Mouse (Mus musculus): ENCODE data around the gene Stk16. TPM values are rescaled to one million over a fixed set of nuclear protein-coding genes. Genes with fewer than 3 reads are reported as not detected.

Gene Stk16
- total and polyA plus RNA-seq, 3 experiments: 48.6 to 67.3 (median 60.6) TPM

GRCm38 (mm10) chr1:75226138-75226537 lies 15.5 kb downstream of the Stk16 start:
- Histone ChIP-seq H3K4me2 (ENCODE audit: insufficient read depth, low read depth, poor library complexity, severe bottlenecking) (no peak overlapping the region), H3K27ac (ENCODE audit: insufficient read depth, low read depth) (no peak overlapping the region), H3K9me3 (replicated peaks; ENCODE audit: low read length) (no peaks in the 10 kb centered on the region), H3K36me3 (replicated peaks in 1 of 2; ENCODE audit: control insufficient read depth in 1 of 2, insufficient read depth in 1 of 2, low read length in 1 of 2) (no peaks in the 10 kb centered on the region), H3K9ac (ENCODE audit: insufficient read depth, low read depth) (no peak overlapping the region), H3K79me2 (replicated peaks; ENCODE audit: control insufficient read depth, extremely low read depth, insufficient read depth, poor library complexity, severe bottlenecking) (no peaks in the 10 kb centered on the region), H3K4me1 (ENCODE audit: control insufficient read depth in 1 of 2, insufficient read depth in 2 of 2) (peaks cover 15 to 35% of the 10 kb centered on the region in 2 experiments), H3K4me3 (replicated peaks in 1 of 3; ENCODE audit: low read depth in 2 of 3, low read length in 2 of 3, poor library complexity in 1 of 3) (no peak overlapping the region), H3K27me3 (replicated peaks) (peaks cover 6% of the 10 kb centered on the region)
- in situ Hi-C loops (cut with MboI; ENCODE audit: low pct_ligation_motif_present, low pct_unique_long_range_greater_than_20kb, low sequenced_read_pairs) (no loop called here), dilution Hi-C loops (cut with MboI; ENCODE audit: extremely low pct_ligation_motif_present, extremely low pct_unique_long_range_greater_than_20kb, low sequenced_read_pairs) (no loop called here)
- TF ChIP-seq USF1 (IDR thresholded peaks at IDR 0.05; ENCODE audit: low read depth, low read length): no peak
- no peak for TF ChIP-seq RAD21 (IDR thresholded peaks at IDR 0.05; ENCODE audit: low read depth, low read length)
- TF ChIP-seq USF2 (conservative IDR thresholded peaks at IDR 0.05; ENCODE audit: low read depth, low read length): no peak
- no peak for TF ChIP-seq E2F4 (IDR thresholded peaks at IDR 0.05; ENCODE audit: insufficient replicate concordance, low read depth, low read length)
- no peak for TF ChIP-seq IRF4 (IDR thresholded peaks at IDR 0.05; ENCODE audit: low read depth, low read length)
- TF ChIP-seq ZKSCAN1 (IDR thresholded peaks at IDR 0.05; ENCODE audit: borderline replicate concordance, low read depth, low read length): no peak
- no peak for TF ChIP-seq NELFE (IDR thresholded peaks at IDR 0.05; ENCODE audit: low read depth, low read length)
- TF ChIP-seq BHLHE40 (IDR thresholded peaks at IDR 0.05; ENCODE audit: low read depth, low read length): no peak
- TF ChIP-seq MYC (IDR thresholded peaks at IDR 0.05; ENCODE audit: low read depth, low read length): no peak
- TF ChIP-seq CHD2 (IDR thresholded peaks at IDR 0.05; ENCODE audit: low read length): no peak
- no peak for TF ChIP-seq ZC3H11A (IDR thresholded peaks at IDR 0.05; ENCODE audit: low read depth, low read length)
- no peak for TF ChIP-seq SIN3A (IDR thresholded peaks at IDR 0.05; ENCODE audit: low read length)
- DNase-seq (ENCODE audit: extremely low read depth): no peak

- Histone ChIP-seq H3K27me3 (replicated peaks) (peaks cover 6% of the 10 kb centered on the region), H3K4me3 (replicated peaks in 1 of 3; ENCODE audit: low read depth in 2 of 3, low read length in 2 of 3, poor library complexity in 1 of 3) (no peak overlapping the region), H3K9me3 (replicated peaks; ENCODE audit: low read length) (no peaks in the 10 kb centered on the region), H3K9ac (ENCODE audit: insufficient read depth, low read depth) (no peak overlapping the region), H3K4me1 (ENCODE audit: control insufficient read depth in 1 of 2, insufficient read depth in 2 of 2) (peaks cover 19 to 34% of the 10 kb centered on the region in 2 experiments), H3K27ac (ENCODE audit: insufficient read depth, low read depth) (no peak overlapping the region), H3K4me2 (ENCODE audit: insufficient read depth, low read depth, poor library complexity, severe bottlenecking) (no peak overlapping the region), H3K36me3 (replicated peaks in 1 of 2; ENCODE audit: control insufficient read depth in 1 of 2, insufficient read depth in 1 of 2, low read length in 1 of 2) (no peaks in the 10 kb centered on the region), H3K79me2 (replicated peaks; ENCODE audit: control insufficient read depth, extremely low read depth, insufficient read depth, poor library complexity, severe bottlenecking) (no peaks in the 10 kb centered on the region)
- in situ Hi-C loops (cut with MboI; ENCODE audit: low pct_ligation_motif_present, low pct_unique_long_range_greater_than_20kb, low sequenced_read_pairs): no loop called here
- no peak for DNase-seq (ENCODE audit: extremely low read depth)
- TF ChIP-seq MAZ (IDR thresholded peaks at IDR 0.05; ENCODE audit: low read depth, low read length): no peak
- no peak for TF ChIP-seq BHLHE40 (IDR thresholded peaks at IDR 0.05; ENCODE audit: low read depth, low read length)
- no peak for TF ChIP-seq RAD21 (IDR thresholded peaks at IDR 0.05; ENCODE audit: low read depth, low read length)
- no peak for TF ChIP-seq JUN (IDR thresholded peaks at IDR 0.05; ENCODE audit: insufficient read depth, low read depth, low read length)
- no peak for TF ChIP-seq ELF1 (IDR thresholded peaks at IDR 0.05; ENCODE audit: low read depth, low read length)
- TF ChIP-seq NRF1 (IDR thresholded peaks at IDR 0.05; ENCODE audit: low read depth, low read length): no peak
- TF ChIP-seq POLR2AphosphoS2 (IDR thresholded peaks at IDR 0.05; ENCODE audit: low read depth, low read length): no peak
- no peak for TF ChIP-seq USF2 (conservative IDR thresholded peaks at IDR 0.05; ENCODE audit: low read depth, low read length)
- TF ChIP-seq ZMIZ1 (IDR thresholded peaks at IDR 0.05; ENCODE audit: low read depth, low read length): no peak
- no peak for TF ChIP-seq MYC (IDR thresholded peaks at IDR 0.05; ENCODE audit: low read depth, low read length)
- TF ChIP-seq JUND (conservative IDR thresholded peaks at IDR 0.05; ENCODE audit: low read depth, low read length): no peak
- TF ChIP-seq PAX5 (IDR thresholded peaks at IDR 0.05; ENCODE audit: low read length): no peak
- TF ChIP-seq ZKSCAN1 (IDR thresholded peaks at IDR 0.05; ENCODE audit: borderline replicate concordance, low read depth, low read length): no peak
- TF ChIP-seq HCFC1 (IDR thresholded peaks at IDR 0.05; ENCODE audit: low read depth, low read length): no peak
- no peak for TF ChIP-seq EP300 (IDR thresholded peaks at IDR 0.05; ENCODE audit: low read length)
- no peak for TF ChIP-seq SMC3 (IDR thresholded peaks at IDR 0.05; ENCODE audit: low read depth, low read length)
- no peak for TF ChIP-seq UBTF (IDR thresholded peaks at IDR 0.05; ENCODE audit: low read depth, low read length)
- TF ChIP-seq POLR2A (IDR thresholded peaks at IDR 0.05; ENCODE audit: low read depth, low read length): no peak
- dilution Hi-C loops (cut with MboI; ENCODE audit: extremely low pct_ligation_motif_present, extremely low pct_unique_long_range_greater_than_20kb, low sequenced_read_pairs): no loop called here
Observed at GRCm38 (mm10) chr1:75227653-75228052, 17.0 kb downstream of the Stk16 start.
